Mouse (Mus musculus): Measurements from ENCODE around the gene Gm21731. TPM values are rescaled to one million over a fixed set of nuclear protein-coding genes. Genes with fewer than 3 reads are reported as not detected.
"Not testable (repeated sequence)": the region's sequence is repeated elsewhere in the genome, so short reads cannot be mapped to it uniquely, and the experiment has no call there.

Gm21731 gene
- polyA plus RNA-seq, 1 experiment, result not detected

- not testable (repeated sequence) for H3K27ac ChIP-seq (ENCODE audit: insufficient read depth, low read length); H3K36me3 ChIP-seq (ENCODE audit: control insufficient read depth, insufficient read depth, low read length); H3K27me3 ChIP-seq (ENCODE audit: control insufficient read depth, insufficient read depth, low read length); H3K4me1 ChIP-seq (ENCODE audit: control insufficient read depth, insufficient read depth, insufficient read length); H3K4me3 ChIP-seq (ENCODE audit: extremely low read depth, insufficient read depth, insufficient read length); DNase-seq (ENCODE audit: low read depth in 1 of 2, low spot score in 2 of 2)
- WGBS, result 86% methylated on average over 2 of the region's 2 CpGs
These were observed 24.0 kb downstream of the Gm21731 start, which contains the start of gene AF067061 for GRCm38 (mm10) chr13:120262870-120263269. Gene AF067061 (plus strand): TSS chr13:120263114.

GRCm38 (mm10) chr13:120277837-120278236, 38.9 kb downstream of the Gm21731 start:
- H3K4me1 ChIP-seq (ENCODE audit: control insufficient read depth, insufficient read depth, insufficient read length); DNase-seq (ENCODE audit: low read depth in 1 of 2, low spot score in 2 of 2); H3K27ac ChIP-seq (ENCODE audit: insufficient read depth, low read length); H3K4me3 ChIP-seq (ENCODE audit: extremely low read depth, insufficient read depth, insufficient read length); H3K36me3 ChIP-seq (ENCODE audit: control insufficient read depth, insufficient read depth, low read length); H3K27me3 ChIP-seq (ENCODE audit: control insufficient read depth, insufficient read depth, low read length): not testable (repeated sequence)
- WGBS, result 36% methylated on average over 2 of the region's 2 CpGs

GRCm38 (mm10) chr13:120278784-120279183, 39.9 kb downstream of the Gm21731 start:
- H3K27me3 ChIP-seq (ENCODE audit: control insufficient read depth, insufficient read depth, low read length), result no peaks in the 10 kb centered on the region
- H3K27ac ChIP-seq (ENCODE audit: insufficient read depth, low read length), result no peak overlapping the region
- H3K36me3 ChIP-seq (ENCODE audit: control insufficient read depth, insufficient read depth, low read length), result no peaks in the 10 kb centered on the region
- TF ChIP-seq CTCF (IDR thresholded peaks at IDR 0.05; ENCODE audit: extremely low read depth, insufficient read depth, insufficient read length, insufficient replicate concordance), result no peak
- no peak for TF ChIP-seq POLR2A (IDR thresholded peaks at IDR 0.05; ENCODE audit: low read depth, low read length)
- H3K4me1 ChIP-seq (ENCODE audit: control insufficient read depth, insufficient read depth, insufficient read length), result no peaks in the 10 kb centered on the region
- 88% methylated on average over 9 of the region's 9 CpGs for WGBS
- DNase-seq (ENCODE audit: low read depth in 1 of 2, low spot score in 2 of 2), result no peak
- H3K4me3 ChIP-seq (ENCODE audit: extremely low read depth, insufficient read depth, insufficient read length), result no peak overlapping the region

Other genes starting within 250 kb of the Gm21731 start
- not detected in 2 replicates for gene Gm36079, start 212.1 kb upstream of the Gm21731 start, polyA plus RNA-seq (2012; rRNA removed)
- 3.8 and 3.9 TPM in 2 replicates for gene Gm21188, start 186.9 kb upstream of the Gm21731 start, polyA plus RNA-seq (2012; rRNA removed)
- gene Gm20767, start 98.9 kb upstream of the Gm21731 start, polyA plus RNA-seq (2012; rRNA removed), result not detected in 2 replicates
- gene Gm21818, start 66.7 kb upstream of the Gm21731 start, polyA plus RNA-seq (2012; rRNA removed), result not detected in 2 replicates
- 5.0 and 7.0 TPM in 2 replicates for gene Gm21762, start 23.2 kb upstream of the Gm21731 start, polyA plus RNA-seq (2012; rRNA removed)
- 0.40 and 0.55 TPM in 2 replicates for gene AF067061, start 24.0 kb downstream of the Gm21731 start, polyA plus RNA-seq (2012; rRNA removed)
- gene BC147527, start 61.3 kb downstream of the Gm21731 start, polyA plus RNA-seq (2012; rRNA removed), result 3.7 and 4.2 TPM in 2 replicates
- gene Tcstv3, start 77.8 kb downstream of the Gm21731 start, polyA plus RNA-seq (2012; rRNA removed), result not detected in 2 replicates